Mouse (Mus musculus) testis, adult 2 months (tissue): ENCODE measurements around the gene Kcnh6.

Experiments used
- CTCF ChIP-seq: fragments of 200-500 bp; IDR thresholded peaks from 2 replicates; pipeline ENCODE4 v1.5.1; 2012; ENCODE audit warnings: low read depth, mild to moderate bottlenecking, inconsistent platforms, low read length, moderate library complexity; ENCODE audit not compliant: control insufficient read depth, insufficient read depth, insufficient replicate concordance
- POLR2A ChIP-seq: fragments of 200-500 bp; IDR thresholded peaks from 2 replicates; pipeline ENCODE4 v1.6.1; 2012; ENCODE audit warnings: low read depth, mild to moderate bottlenecking, inconsistent platforms, low read length, moderate library complexity; ENCODE audit not compliant: control insufficient read depth

DNA sequence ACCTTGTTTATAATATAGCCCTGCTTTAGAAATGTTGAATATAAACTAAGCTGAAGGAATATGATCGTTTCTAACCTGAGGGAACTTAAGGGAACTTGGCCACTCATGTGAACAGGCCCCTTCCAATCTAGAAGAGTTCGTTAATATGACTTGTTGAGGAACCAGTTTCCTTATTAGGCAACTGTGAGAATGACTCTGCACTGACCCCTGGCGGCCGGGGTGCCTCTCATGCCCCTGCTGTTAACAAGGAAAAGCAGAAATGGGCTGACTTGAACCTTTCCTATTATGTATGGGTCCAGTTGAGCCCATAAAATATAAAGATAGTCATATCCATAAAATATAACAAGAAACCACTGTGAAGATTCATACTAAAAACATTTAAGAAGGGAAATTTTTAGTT, 68.4 kb downstream of the Kcnh6 start:
- TF ChIP-seq CTCF (peak; percentile 54; the same call in 1 of the 2 replicates), POLR2A (no peak)
